Mouse (Mus musculus) ovary, adult 10 weeks (tissue): Measurements from ENCODE around the gene Thap4. TPM values are rescaled to one million over a fixed set of nuclear protein-coding genes. Genes with fewer than 3 reads are reported as not detected.

Source experiments
- polyA plus RNA-seq: library from polyadenylated mRNA; stranded (reverse); fragments of 350-450 nt; fragmentation: Illumina TruSeq; extraction: RNeasy Lipid Tissue Mini Kit (QIAGEN cat#74804); gene quantifications from one replicate; pipeline ENCODE4 v1.2.3, GENCODE M21; 2014

Thap4 gene
- 8.8 TPM for polyA plus RNA-seq

DNA sequence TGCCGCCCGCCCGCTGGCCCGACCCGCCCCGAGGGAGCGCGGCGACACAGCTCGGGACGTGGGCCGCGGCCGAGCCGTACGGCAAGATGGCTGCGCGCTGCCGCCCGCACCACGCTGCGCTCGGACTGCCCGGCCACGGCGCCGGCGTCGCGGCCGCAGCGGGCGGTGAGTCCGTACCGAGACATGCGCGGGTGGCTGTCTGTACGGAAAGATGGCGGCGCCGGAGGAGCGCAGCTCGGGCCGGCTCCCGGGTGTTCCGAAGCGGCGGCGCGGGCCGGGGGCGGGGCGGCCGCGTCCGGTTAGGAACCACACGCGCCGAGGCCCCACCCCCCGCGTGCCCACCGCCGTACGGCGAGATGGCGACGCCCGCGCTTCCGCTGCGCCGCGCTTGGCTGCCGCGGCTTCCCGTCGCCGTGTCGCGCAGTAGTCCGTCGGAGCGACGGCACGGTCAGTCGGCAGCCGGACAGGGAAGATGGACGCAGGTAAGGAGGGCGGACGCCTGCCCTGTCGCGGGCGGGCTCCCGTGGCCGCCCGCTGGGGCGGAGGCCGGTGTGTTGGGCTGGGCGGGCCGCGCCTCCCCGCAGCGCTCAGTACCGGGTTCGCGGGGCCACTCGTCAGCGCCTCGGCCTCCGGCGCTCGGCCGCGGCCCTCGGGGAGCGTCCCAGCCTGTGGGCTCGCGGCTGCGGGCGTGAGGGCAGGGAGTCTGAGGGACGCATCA, at the start of gene Thap4:
Gene Thap4, minus strand, starts transcription at position 292 of the 718 bp plus-strand sequence.

GRCm38 (mm10) chr1:93803556-93804507, 49.2 kb upstream of the Thap4 start, which contains the start of gene Ing5:
TSS of gene Ing5 (plus strand) at chr1:93803965.

DNA sequence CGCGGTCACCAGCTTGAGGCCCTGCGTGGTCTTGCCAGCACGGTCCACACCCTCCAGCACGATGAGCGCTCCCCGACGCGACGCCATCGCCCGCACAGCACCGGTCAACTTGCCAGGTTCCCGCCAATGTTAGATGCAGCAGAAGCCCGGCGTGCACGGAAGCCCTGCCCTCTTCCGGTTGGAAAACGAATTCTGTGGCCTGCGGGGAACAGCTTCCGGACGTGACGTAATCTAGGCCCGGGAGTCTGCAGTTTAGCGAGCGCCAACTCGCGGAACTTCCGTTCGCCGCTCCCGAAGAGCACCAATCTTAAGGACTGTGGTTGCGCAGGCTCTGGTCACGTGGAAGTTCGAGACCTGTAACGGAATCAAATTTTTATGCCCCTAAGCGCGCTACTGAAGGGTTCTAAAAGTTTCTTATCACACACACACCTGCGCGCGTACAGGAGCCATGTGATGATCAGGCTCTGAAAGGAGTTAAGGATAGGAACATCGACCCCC, 47.1 kb upstream of the Thap4 start, which contains the start of gene Dtymk:
Gene Dtymk, minus strand, starts transcription at position 194 of the 498 bp plus-strand sequence.

GRCm38 (mm10) chr1:93751290-93751689, 3.4 kb downstream of the Thap4 start, which contains the start of gene Atg4b:
TSS of gene Atg4b (plus strand) at chr1:93751500.

GRCm38 (mm10) chr1:93685401-93686244, 69.0 kb downstream of the Thap4 start, which contains the start of gene Bok:
TSS of gene Bok (plus strand) at chr1:93685660.

GRCm38 (mm10) chr1:93658559-93658958, 96.1 kb downstream of the Thap4 start, which contains the start of gene Stk25:
TSS of gene Stk25 (minus strand) at chr1:93658659.

Other genes with a start within 250 kb of the Thap4 start
- 8.1 TPM for gene Farp2, start 242.8 kb downstream of the Thap4 start, polyA plus RNA-seq
- gene Stk25, start 96.2 kb downstream of the Thap4 start, polyA plus RNA-seq, result 9.4 TPM
- 2.2 TPM for gene Bok, start 69.2 kb downstream of the Thap4 start, polyA plus RNA-seq
- 68.9 TPM for gene Atg4b, start 3.4 kb downstream of the Thap4 start, polyA plus RNA-seq
- gene Dtymk, start 47.1 kb upstream of the Thap4 start, polyA plus RNA-seq, result 51.1 TPM
- 20.5 TPM for gene Ing5, start 49.1 kb upstream of the Thap4 start, polyA plus RNA-seq
- gene D2hgdh, start 70.0 kb upstream of the Thap4 start, polyA plus RNA-seq, result 21.1 TPM
- gene Gal3st2, start 106.4 kb upstream of the Thap4 start, polyA plus RNA-seq, result 0.34 TPM
- not detected for gene Gal3st2b, start 163.4 kb upstream of the Thap4 start, polyA plus RNA-seq
- 0.54 TPM for gene Gal3st2c, start 235.6 kb upstream of the Thap4 start, polyA plus RNA-seq